Mouse (Mus musculus) frontal cortex, adult (tissue): Measurements from ENCODE around the gene Aatf.

Experiments used
- ATAC-seq: cut with Nextera tagmentation; 2 replicates; pipeline ENCODE4 v1.9.2; 2017; ENCODE audit warnings: mild to moderate bottlenecking, moderate library complexity, mixed read lengths; ENCODE audit not compliant: low TSS enrichment

The Aatf gene

GRCm38 (mm10) chr11:84376510-84377365 is 136.6 kb downstream of the Aatf start:
- ATAC-seq = no peak

- no peak for ATAC-seq
These were observed 137.3 kb downstream of the Aatf start for GRCm38 (mm10) chr11:84375951-84376496.

- no peak for ATAC-seq
These were observed 140.2 kb downstream of the Aatf start for GRCm38 (mm10) chr11:84373122-84373521.
